Mouse (Mus musculus): ENCODE results near the gene Sc5d. TPM values are rescaled to one million over a fixed set of nuclear protein-coding genes. Genes with fewer than 3 reads are reported as not detected.

The Sc5d gene
- polyA plus RNA-seq, 1 experiment = 141 TPM

Other genes starting within 250 kb of the Sc5d start
- 29.0 and 31.1 TPM in 2 replicates for gene Sorl1, start 140.0 kb downstream of the Sc5d start, polyA plus RNA-seq (2012; rRNA removed)
- gene Tecta, start 135.7 kb upstream of the Sc5d start, polyA plus RNA-seq (2012; rRNA removed) = 17.4 and 32.5 TPM in 2 replicates
- gene Tbcel, start 243.6 kb upstream of the Sc5d start, polyA plus RNA-seq (2012; rRNA removed) = 9.0 and 10.6 TPM in 2 replicates

Measured in gonadal fat pad, adult 2 months (tissue).